Mouse (Mus musculus) liver, postnatal 0 days (tissue): ENCODE measurements around the gene Pkm.

Source experiments
- CTCF ChIP-seq: sonication (generic); IDR thresholded peaks from 2 replicates; pipeline ENCODE4 v1.5.1; 2016; ENCODE audit warnings: antibody characterized with exemption, low read depth
- EP300 ChIP-seq: IDR thresholded peaks from 2 replicates; pipeline ENCODE4 v1.6.1; 2016; ENCODE audit warnings: antibody characterized with exemption, low read depth, mild to moderate bottlenecking

DNA sequence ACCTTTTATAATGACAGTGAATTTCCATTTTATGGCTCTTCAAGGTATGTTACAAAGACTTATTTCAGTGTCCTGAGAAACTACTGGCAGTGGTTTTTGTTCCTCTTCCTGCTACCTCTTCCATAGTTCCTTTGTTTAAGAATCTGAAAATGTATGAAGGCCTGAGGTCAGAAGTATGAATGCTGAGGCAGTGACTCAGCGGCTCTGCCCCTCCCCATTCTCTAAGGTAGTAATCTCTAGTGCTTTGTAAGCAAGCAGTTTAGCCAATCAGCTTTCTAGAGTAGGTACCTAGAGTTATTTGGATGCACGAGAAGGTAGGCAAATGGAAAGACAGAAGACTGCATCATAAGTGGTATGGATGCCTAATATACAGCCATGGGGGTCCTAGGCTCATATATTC, 14.8 kb upstream of the Pkm start:
- TF ChIP-seq CTCF (no peak), EP300 (no peak)
